Mouse (Mus musculus) bone marrow macrophage, adult 2 months (primary cell): Measurements from ENCODE around the gene Clgn.

Source experiments
- CTCF ChIP-seq: IDR thresholded peaks from 2 replicates; pipeline ENCODE4 v1.5.1; 2012; ENCODE audit warnings: low read depth, mild to moderate bottlenecking, low read length, moderate library complexity
- POLR2A ChIP-seq: IDR thresholded peaks from 2 replicates; pipeline ENCODE4 v1.6.1; 2012; ENCODE audit warnings: mild to moderate bottlenecking, low read depth, low read length, borderline replicate concordance

- TF ChIP-seq POLR2A (no peak), CTCF (no peak)
Observed at GRCm38 (mm10) chr8:83342076-83342475, 47.6 kb upstream of the Clgn start.
